Mouse (Mus musculus): Measurements from ENCODE around the gene Clic1.
"Not testable (repeated sequence)": the region's sequence is repeated elsewhere in the genome, so short reads cannot be mapped to it uniquely, and the experiment has no call there.

The Clic1 gene

GRCm38 (mm10) chr17:35049561-35050016 lies at the start of gene Clic1:
Clic1 (plus strand) TSS chr17:35049966.
- DNase-seq (ENCODE audit: low spot score in 2 of 2) = no peak

- peak; percentile 53 to 72 for DNase-seq (ENCODE audit: low spot score in 2 of 2)
These were observed 48.9 kb upstream of the Clic1 start, which contains the start of gene Vars for GRCm38 (mm10) chr17:35000717-35001451. Vars (plus strand) TSS chr17:35000987.

- DNase-seq (ENCODE audit: low spot score in 2 of 2) = peak in 1 of 2 experiments; percentile 32
These were observed 48.2 kb upstream of the Clic1 start for GRCm38 (mm10) chr17:35001452-35002152.

GRCm38 (mm10) chr17:35002153-35002865 lies 47.5 kb upstream of the Clic1 start:
- DNase-seq (ENCODE audit: low spot score in 2 of 2) = no peak

GRCm38 (mm10) chr17:35003022-35003838 lies 46.5 kb upstream of the Clic1 start:
- no peak for DNase-seq (ENCODE audit: low spot score in 2 of 2)

GRCm38 (mm10) chr17:35004075-35004717 lies 45.6 kb upstream of the Clic1 start:
- DNase-seq (ENCODE audit: low spot score in 2 of 2) = no peak

- no peak for DNase-seq (ENCODE audit: low spot score in 2 of 2)
These were observed 44.6 kb upstream of the Clic1 start for GRCm38 (mm10) chr17:35005158-35005557.

- DNase-seq (ENCODE audit: low spot score in 2 of 2) = not testable (repeated sequence)
These were observed 43.9 kb upstream of the Clic1 start for GRCm38 (mm10) chr17:35005902-35006301.

GRCm38 (mm10) chr17:35007387-35007991 lies 42.3 kb upstream of the Clic1 start:
- DNase-seq (ENCODE audit: low spot score in 2 of 2) = no peak

GRCm38 (mm10) chr17:35009586-35009985 lies 40.2 kb upstream of the Clic1 start:
- DNase-seq (ENCODE audit: low spot score in 2 of 2) = no peak

- no peak for DNase-seq (ENCODE audit: low spot score in 2 of 2)
These were observed 38.3 kb upstream of the Clic1 start for GRCm38 (mm10) chr17:35011440-35011839.

GRCm38 (mm10) chr17:35012430-35012829 lies 37.3 kb upstream of the Clic1 start:
- DNase-seq (ENCODE audit: low spot score in 2 of 2) = no peak

GRCm38 (mm10) chr17:35013221-35013620 lies 36.5 kb upstream of the Clic1 start:
- DNase-seq (ENCODE audit: low spot score in 2 of 2) = no peak

GRCm38 (mm10) chr17:35015296-35015695 lies 34.5 kb upstream of the Clic1 start:
- DNase-seq (ENCODE audit: low spot score in 2 of 2) = no peak

GRCm38 (mm10) chr17:35016376-35016775 lies 33.4 kb upstream of the Clic1 start, which contains the start of gene Vwa7:
Vwa7 (plus strand) TSS chr17:35016579.
- DNase-seq (ENCODE audit: low spot score in 2 of 2) = no peak

GRCm38 (mm10) chr17:35016791-35017705 lies 32.7 kb upstream of the Clic1 start:
- no peak for DNase-seq (ENCODE audit: low spot score in 2 of 2)

GRCm38 (mm10) chr17:35017706-35018030 lies 32.1 kb upstream of the Clic1 start:
- no peak for DNase-seq (ENCODE audit: low spot score in 2 of 2)

- no peak for DNase-seq (ENCODE audit: low spot score in 2 of 2)
These were observed 31.6 kb upstream of the Clic1 start for GRCm38 (mm10) chr17:35018171-35018570.

- DNase-seq (ENCODE audit: low spot score in 2 of 2) = no peak
These were observed 29.9 kb upstream of the Clic1 start for GRCm38 (mm10) chr17:35019894-35020293.

GRCm38 (mm10) chr17:35020551-35020950 lies 29.2 kb upstream of the Clic1 start:
- DNase-seq (ENCODE audit: low spot score in 2 of 2) = no peak
